Mouse (Mus musculus): ENCODE data around the gene Cltb. TPM values are rescaled to one million over a fixed set of nuclear protein-coding genes. Genes with fewer than 3 reads are reported as not detected.

Cltb gene
- 16.1 TPM for polyA plus RNA-seq (2014; fragmentation: Illumina TruSeq; extraction: RNeasy Lipid Tissue Mini Kit (QIAGEN cat#74804); ENCODE audit: low read depth, low replicate concordance)

DNA sequence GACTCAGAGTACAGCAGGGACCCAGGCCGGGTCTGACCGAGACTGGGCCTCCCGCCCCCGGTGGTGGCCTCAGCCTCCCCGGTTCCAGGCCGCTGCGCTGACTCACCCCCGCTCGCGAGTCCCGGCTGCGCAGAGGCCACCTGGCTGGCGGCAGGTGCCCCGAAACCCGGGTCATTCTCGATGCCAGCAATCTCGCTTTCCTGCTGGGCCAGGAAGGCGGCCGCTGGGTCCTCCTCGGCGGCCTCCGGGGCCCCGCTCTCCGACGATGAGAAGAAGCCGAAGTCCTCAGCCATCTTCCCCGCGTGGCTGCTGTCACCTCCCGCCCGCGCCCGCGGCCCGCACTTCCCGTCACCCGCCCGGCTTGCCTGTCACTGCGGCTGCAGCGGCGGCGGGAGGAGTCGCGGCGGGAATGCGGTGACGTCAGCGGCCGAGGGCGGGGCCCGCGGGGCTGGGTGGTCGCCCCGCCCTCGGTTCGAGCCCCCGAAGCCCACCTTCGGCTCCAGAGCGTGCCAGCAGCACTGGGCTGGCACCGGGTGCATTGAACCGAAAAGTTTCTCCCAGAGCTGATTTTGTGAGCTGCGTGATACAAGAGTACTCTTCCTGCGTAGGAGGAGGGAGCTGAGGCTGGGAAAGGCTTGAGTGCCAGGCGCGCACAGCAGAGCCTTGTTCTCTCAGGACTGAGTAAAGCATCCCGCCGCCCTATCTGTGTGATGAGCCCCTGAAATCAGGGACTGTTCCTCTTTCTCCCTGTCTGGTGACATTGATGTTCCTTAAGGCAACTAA, at the start of gene Cltb:
TSS of gene Cltb (minus strand) at position 373 of the 783 bp plus-strand sequence.

GRCm38 (mm10) chr13:54621155-54621932, 10.2 kb upstream of the Cltb start, which contains the start of gene Faf2:
Gene Faf2 (plus strand): TSS chr13:54621784.

DNA sequence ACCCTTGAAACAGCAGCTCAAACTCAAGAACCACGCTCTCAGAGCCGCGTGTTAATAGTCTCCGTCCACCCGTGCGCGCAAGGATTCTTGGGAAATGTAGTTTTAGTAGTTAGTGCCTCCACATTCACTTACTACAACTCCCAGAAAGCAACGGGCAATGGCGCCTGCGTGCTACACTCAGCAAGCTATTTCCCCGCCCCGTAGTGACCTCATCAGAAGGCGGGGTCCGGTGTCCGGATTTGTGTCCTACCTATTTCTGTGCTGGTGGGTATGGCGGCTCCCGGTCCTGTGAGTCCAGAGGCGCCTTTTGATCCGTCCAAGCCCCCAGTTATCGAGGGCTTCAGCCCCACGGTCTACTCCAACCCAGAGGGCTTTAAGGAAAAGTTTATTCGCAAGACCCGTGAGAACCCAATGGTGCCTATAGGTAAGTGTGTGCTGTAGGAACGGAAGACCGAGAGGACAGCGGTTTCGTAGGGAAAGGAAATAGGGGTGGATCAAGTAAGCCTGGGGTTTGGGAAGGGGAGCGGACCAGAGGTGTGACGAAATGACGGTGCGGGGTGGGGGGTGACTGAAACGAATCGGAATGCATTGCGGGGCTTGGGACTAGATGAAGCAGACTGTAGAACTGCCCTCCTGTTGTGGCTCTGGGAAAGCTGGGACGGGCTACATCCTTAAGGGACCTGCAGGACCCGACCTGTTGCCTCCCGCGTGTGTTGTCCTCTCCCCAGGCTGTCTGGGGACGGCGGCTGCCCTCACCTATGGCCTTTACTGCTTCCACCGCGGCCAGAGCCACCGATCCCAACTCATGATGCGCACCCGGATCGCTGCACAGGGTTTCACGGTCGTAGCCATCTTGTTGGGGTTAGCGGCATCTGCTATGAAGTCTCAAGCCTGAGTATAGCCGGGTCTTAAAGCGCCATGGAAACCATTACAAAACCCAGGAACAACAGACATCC, 20.9 kb downstream of the Cltb start, which contains the start of the genes Nop16 and Higd2a:
TSS of gene Nop16 (minus strand) at position 95 of the 956 bp plus-strand sequence.
TSS of gene Higd2a (plus strand) at position 212 of the 956 bp plus-strand sequence.

GRCm38 (mm10) chr13:54574854-54575481, 36.2 kb downstream of the Cltb start, which contains the start of gene Arl10:
Gene Arl10 (plus strand): TSS chr13:54575015.

DNA sequence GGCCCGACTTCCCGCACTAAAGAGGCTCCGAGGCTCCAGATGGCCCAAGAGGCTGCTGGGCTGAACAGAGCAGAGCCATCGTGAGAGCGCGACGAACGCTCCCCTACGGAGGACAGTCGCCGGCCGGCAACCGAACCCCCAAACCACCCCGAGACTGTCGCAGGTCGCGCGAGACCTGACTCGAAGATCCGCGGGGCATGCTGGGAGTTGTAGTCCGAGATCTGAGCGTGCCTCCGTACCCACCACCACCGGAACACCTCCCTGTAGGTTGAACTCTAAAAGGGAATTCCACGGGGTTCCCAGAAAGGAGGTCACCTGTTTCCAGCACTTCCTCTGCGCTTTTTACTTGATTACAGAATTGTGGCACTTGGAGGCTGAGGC, 46.0 kb downstream of the Cltb start, which contains the start of gene 4833439L19Rik:
TSS of gene 4833439L19Rik (minus strand) at position 235 of the 381 bp plus-strand sequence.

Other genes with a start within 250 kb of the Cltb start
- gene Cplx2, start 240.0 kb downstream of the Cltb start, polyA plus RNA-seq (2014; fragmentation: Illumina TruSeq; extraction: RNeasy Lipid Tissue Mini Kit (QIAGEN cat#74804); ENCODE audit: low read depth, low replicate concordance) = 6.3 TPM
- 5.4 TPM for gene Thoc3, start 142.5 kb downstream of the Cltb start, polyA plus RNA-seq (2014; fragmentation: Illumina TruSeq; extraction: RNeasy Lipid Tissue Mini Kit (QIAGEN cat#74804); ENCODE audit: low read depth, low replicate concordance)
- gene Simc1, start 107.6 kb downstream of the Cltb start, polyA plus RNA-seq (2014; fragmentation: Illumina TruSeq; extraction: RNeasy Lipid Tissue Mini Kit (QIAGEN cat#74804); ENCODE audit: low read depth, low replicate concordance) = 5.6 TPM
- 627 TPM for gene 4833439L19Rik, start 45.9 kb downstream of the Cltb start, polyA plus RNA-seq (2014; fragmentation: Illumina TruSeq; extraction: RNeasy Lipid Tissue Mini Kit (QIAGEN cat#74804); ENCODE audit: low read depth, low replicate concordance)
- 1.4 TPM for gene Arl10, start 36.3 kb downstream of the Cltb start, polyA plus RNA-seq (2014; fragmentation: Illumina TruSeq; extraction: RNeasy Lipid Tissue Mini Kit (QIAGEN cat#74804); ENCODE audit: low read depth, low replicate concordance)
- gene Nop16, start 21.3 kb downstream of the Cltb start, polyA plus RNA-seq (2014; fragmentation: Illumina TruSeq; extraction: RNeasy Lipid Tissue Mini Kit (QIAGEN cat#74804); ENCODE audit: low read depth, low replicate concordance) = 12.3 TPM
- gene Higd2a, start 21.1 kb downstream of the Cltb start, polyA plus RNA-seq (2014; fragmentation: Illumina TruSeq; extraction: RNeasy Lipid Tissue Mini Kit (QIAGEN cat#74804); ENCODE audit: low read depth, low replicate concordance) = 24.3 TPM
- 35.6 TPM for gene Faf2, start 10.4 kb upstream of the Cltb start, polyA plus RNA-seq (2014; fragmentation: Illumina TruSeq; extraction: RNeasy Lipid Tissue Mini Kit (QIAGEN cat#74804); ENCODE audit: low read depth, low replicate concordance)
- 19.1 TPM for gene Rnf44, start 82.6 kb upstream of the Cltb start, polyA plus RNA-seq (2014; fragmentation: Illumina TruSeq; extraction: RNeasy Lipid Tissue Mini Kit (QIAGEN cat#74804); ENCODE audit: low read depth, low replicate concordance)
- 4.4 TPM for gene Cdhr2, start 90.1 kb upstream of the Cltb start, polyA plus RNA-seq (2014; fragmentation: Illumina TruSeq; extraction: RNeasy Lipid Tissue Mini Kit (QIAGEN cat#74804); ENCODE audit: low read depth, low replicate concordance)
- not detected for gene Gprin1, start 138.5 kb upstream of the Cltb start, polyA plus RNA-seq (2014; fragmentation: Illumina TruSeq; extraction: RNeasy Lipid Tissue Mini Kit (QIAGEN cat#74804); ENCODE audit: low read depth, low replicate concordance)
- not detected for gene Sncb, start 155.3 kb upstream of the Cltb start, polyA plus RNA-seq (2014; fragmentation: Illumina TruSeq; extraction: RNeasy Lipid Tissue Mini Kit (QIAGEN cat#74804); ENCODE audit: low read depth, low replicate concordance)
- not detected for gene Eif4e1b, start 172.7 kb upstream of the Cltb start, polyA plus RNA-seq (2014; fragmentation: Illumina TruSeq; extraction: RNeasy Lipid Tissue Mini Kit (QIAGEN cat#74804); ENCODE audit: low read depth, low replicate concordance)
- gene Tspan17, start 178.0 kb upstream of the Cltb start, polyA plus RNA-seq (2014; fragmentation: Illumina TruSeq; extraction: RNeasy Lipid Tissue Mini Kit (QIAGEN cat#74804); ENCODE audit: low read depth, low replicate concordance) = 1.5 TPM

Measured in kidney, adult 10 weeks (tissue).